Mouse (Mus musculus) right cerebral cortex, postnatal 25 days (tissue): Measurements from ENCODE around the gene Phf3.

ENCODE experiments used
- DNase-seq: peaks from one replicate; pipeline ENCODE4 v3.0.0; 2022

Phf3 gene

GRCm38 (mm10) chr1:30755453-30756224 is 118.1 kb downstream of the Phf3 start:
- no peak for DNase-seq
